Mouse (Mus musculus) ES-Bruce4 (cell line): ENCODE data around the gene Rfc4. TPM values are rescaled to one million over a fixed set of nuclear protein-coding genes. Genes with fewer than 3 reads are reported as not detected.

Source experiments
- H3K27ac ChIP-seq: 2 replicates; pipeline ENCODE4 v1.5.1; 2012; ENCODE audit warnings: low read length, inconsistent platforms; ENCODE audit not compliant: insufficient read depth
- H3K27me3 ChIP-seq: 2 replicates; pipeline ENCODE4 v1.6.1; 2012; ENCODE audit warnings: mild to moderate bottlenecking, low read length, inconsistent platforms; ENCODE audit not compliant: control insufficient read depth, poor library complexity, insufficient read depth, severe bottlenecking
- H3K36me3 ChIP-seq: 2 replicates; pipeline ENCODE4 v1.6.1; 2012; ENCODE audit warnings: inconsistent platforms, mild to moderate bottlenecking, low read length, moderate library complexity; ENCODE audit not compliant: control insufficient read depth, poor library complexity, insufficient read depth, severe bottlenecking
- H3K4me1 ChIP-seq: one replicate; pipeline ENCODE4 v1.8.1; 2011; ENCODE audit warnings: low read length; ENCODE audit not compliant: control insufficient read depth, insufficient read depth
- H3K4me3 ChIP-seq: 2 replicates; pipeline ENCODE4 v1.5.1; 2011; ENCODE audit warnings: low read depth, mild to moderate bottlenecking, low read length
- H3K9ac ChIP-seq: 2 replicates; pipeline ENCODE4 v1.6.1; 2012; ENCODE audit warnings: low read depth, mild to moderate bottlenecking, inconsistent platforms; ENCODE audit not compliant: poor library complexity, severe bottlenecking
- H3K9me3 ChIP-seq: replicated peaks from 2 replicates; pipeline ENCODE4 v1.6.1; 2012; ENCODE audit warnings: mild to moderate bottlenecking, low read length, inconsistent platforms; ENCODE audit not compliant: control insufficient read depth, poor library complexity, insufficient read depth, severe bottlenecking
- CTCF ChIP-seq: IDR thresholded peaks from one replicate; pipeline ENCODE4 v1.8.1; 2011; ENCODE audit warnings: low read depth, low read length
- EP300 ChIP-seq: IDR thresholded peaks from 2 replicates; pipeline ENCODE4 v1.6.1; 2011; ENCODE audit warnings: low read depth, low read length; ENCODE audit not compliant: insufficient read depth
- POLR2A ChIP-seq: IDR thresholded peaks from one replicate; pipeline ENCODE4 v1.8.1; 2011; ENCODE audit warnings: low read length; ENCODE audit not compliant: insufficient read depth
- polyA plus RNA-seq: library from polyadenylated mRNA; stranded (reverse); fragments of >200 nt; gene quantifications from 2 replicates; pipeline ENCODE4 v1.2.4, GENCODE M21; 2011; ENCODE audit warnings: low read depth; ENCODE audit not compliant: missing spikeins, insufficient read depth, insufficient read length

Rfc4 gene
- polyA plus RNA-seq, 1 experiment = 73.8 TPM

GRCm38 (mm10) chr16:23103841-23104240 is 23.7 kb downstream of the Rfc4 start:
- Histone ChIP-seq H3K9ac (peak overlapping the region; percentile 67), H3K36me3 (peaks cover 12% of the 10 kb centered on the region), H3K4me1 (no peaks in the 10 kb centered on the region), H3K4me3 (no peak overlapping the region), H3K27me3 (no peaks in the 10 kb centered on the region), H3K27ac (peak overlapping the region; percentile 98), H3K9me3 (no peaks in the 10 kb centered on the region)
- no peak for TF ChIP-seq POLR2A
- TF ChIP-seq EP300 = no peak
- TF ChIP-seq CTCF = no peak

DNA sequence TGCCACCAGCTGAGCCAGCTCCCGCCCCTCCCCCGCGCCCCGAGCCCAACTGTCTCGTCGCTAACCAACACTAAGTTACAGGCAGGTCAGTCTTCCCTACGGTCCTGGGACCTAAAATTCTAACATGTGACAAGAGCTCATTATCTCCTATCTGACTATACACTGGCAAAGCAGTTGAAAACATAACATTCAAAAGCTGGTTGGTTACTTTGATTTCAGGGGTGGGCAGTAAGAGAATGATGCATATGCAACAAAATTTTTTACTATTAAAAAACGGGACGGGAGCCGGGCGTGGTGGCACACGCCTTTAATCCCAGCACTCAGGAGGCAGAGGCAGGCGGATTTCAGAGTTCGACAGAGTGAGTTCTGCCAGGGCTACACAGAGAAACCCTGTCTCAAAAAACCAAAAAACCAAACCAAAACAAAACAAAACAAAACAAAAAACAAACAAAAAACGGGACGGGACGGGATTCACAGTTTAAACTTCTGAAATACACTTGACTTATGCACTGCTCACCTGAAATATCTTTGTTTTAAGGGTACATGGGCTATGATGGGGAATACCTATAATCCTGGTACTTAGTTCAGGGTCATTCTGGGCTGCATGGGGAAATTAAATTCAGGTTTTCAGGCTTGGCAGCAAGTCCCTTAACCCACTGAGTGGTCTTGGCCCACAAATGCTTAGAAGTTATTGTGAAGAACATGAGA is 24.3 kb downstream of the Rfc4 start:
- H3K9ac ChIP-seq = peak overlapping the region; percentile 67
- peaks cover 5% of the 10 kb centered on the region for H3K36me3 ChIP-seq
- peak overlapping the region; percentile 96 for H3K4me3 ChIP-seq
- H3K9me3 ChIP-seq = no peaks in the 10 kb centered on the region
- H3K27ac ChIP-seq = peak overlapping the region; percentile 98
- H3K27me3 ChIP-seq = no peaks in the 10 kb centered on the region
- no peaks in the 10 kb centered on the region for H3K4me1 ChIP-seq
- TF ChIP-seq POLR2A = no peak
- TF ChIP-seq EP300 = no peak
- TF ChIP-seq CTCF = no peak

- peak overlapping the region; percentile 98 for H3K27ac ChIP-seq
- peak overlapping the region; percentile 96 for H3K4me3 ChIP-seq
- no peaks in the 10 kb centered on the region for H3K36me3 ChIP-seq
- no peaks in the 10 kb centered on the region for H3K9me3 ChIP-seq
- H3K9ac ChIP-seq = peak overlapping the region; percentile 67
- TF ChIP-seq EP300 (peak; percentile 84), POLR2A (no peak)
- no peaks in the 10 kb centered on the region for H3K27me3 ChIP-seq
- H3K4me1 ChIP-seq = peaks cover 1% of the 10 kb centered on the region
Measured at GRCm38 (mm10) chr16:23102340-23103037, 25.0 kb downstream of the Rfc4 start.

GRCm38 (mm10) chr16:23100613-23101012 is 26.9 kb downstream of the Rfc4 start:
- Histone ChIP-seq H3K4me3 (peak overlapping the region; percentile 68), H3K4me1 (peaks cover 6% of the 10 kb centered on the region), H3K36me3 (no peaks in the 10 kb centered on the region), H3K27me3 (no peaks in the 10 kb centered on the region), H3K27ac (peak overlapping the region; percentile 98), H3K9me3 (no peaks in the 10 kb centered on the region), H3K9ac (peak overlapping the region; percentile 74)
- TF ChIP-seq POLR2A = no peak
- no peak for TF ChIP-seq CTCF
- TF ChIP-seq EP300 = no peak

GRCm38 (mm10) chr16:23100099-23100575 is 27.4 kb downstream of the Rfc4 start:
- TF ChIP-seq POLR2A (no peak), EP300 (0 out of 2 replicates have a peak, but pooled peaks have one; percentile 58), CTCF (no peak)
- peak overlapping the region; percentile 98 for H3K27ac ChIP-seq
- no peaks in the 10 kb centered on the region for H3K27me3 ChIP-seq
- no peaks in the 10 kb centered on the region for H3K36me3 ChIP-seq
- peak overlapping the region; percentile 68 for H3K4me3 ChIP-seq
- H3K9me3 ChIP-seq = no peaks in the 10 kb centered on the region
- peak overlapping the region; percentile 74 for H3K9ac ChIP-seq
- peaks cover 6% of the 10 kb centered on the region for H3K4me1 ChIP-seq

GRCm38 (mm10) chr16:23099632-23100031 is 27.9 kb downstream of the Rfc4 start:
- H3K4me3 ChIP-seq = peak overlapping the region; percentile 68
- peak overlapping the region; percentile 98 for H3K27ac ChIP-seq
- H3K36me3 ChIP-seq = no peaks in the 10 kb centered on the region
- H3K9ac ChIP-seq = peak overlapping the region; percentile 74
- TF ChIP-seq EP300 = peak; percentile 85
- TF ChIP-seq POLR2A = no peak
- no peak for TF ChIP-seq CTCF
- H3K27me3 ChIP-seq = no peaks in the 10 kb centered on the region
- peaks cover 6% of the 10 kb centered on the region for H3K4me1 ChIP-seq
- H3K9me3 ChIP-seq = no peaks in the 10 kb centered on the region
